Mouse (Mus musculus): Measurements from ENCODE around the gene Tnnt3. TPM values are rescaled to one million over a fixed set of nuclear protein-coding genes. Genes with fewer than 3 reads are reported as not detected.

Tnnt3 gene
- polyA plus RNA-seq, 1 experiment: 73.4 TPM

DNA sequence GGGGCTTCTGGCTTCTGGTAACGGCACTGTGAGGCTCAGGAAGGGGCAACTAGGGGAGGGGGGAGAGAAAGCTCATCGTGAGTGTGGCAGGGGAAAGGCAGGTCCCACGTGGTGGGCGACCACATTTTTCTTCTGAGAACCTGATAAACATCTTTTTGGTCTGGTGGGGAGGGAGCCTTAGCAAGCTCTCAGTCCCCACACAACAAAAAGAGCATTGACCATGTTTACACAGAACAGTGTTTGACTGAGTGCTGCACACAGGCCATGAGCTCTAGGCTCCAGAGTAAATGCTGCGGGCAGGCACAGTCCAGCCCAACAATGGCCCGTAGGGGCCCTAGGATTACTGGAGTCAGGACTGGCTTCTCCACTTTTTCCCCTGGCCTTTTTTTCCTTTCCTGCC is 40.1 kb downstream of the Tnnt3 start:
- Histone ChIP-seq H3K4me1 (ENCODE audit: control insufficient read depth, insufficient read depth, low read length) (peaks cover 2% of the 10 kb centered on the region; the same call in 1 of the 2 replicates), H3K4me3 (replicated peaks; ENCODE audit: control insufficient read depth, low read depth, low read length) (no peak overlapping the region), H3K27ac (ENCODE audit: control insufficient read depth, insufficient read depth, low read depth, low read length, poor library complexity) (no peak overlapping the region)
- no peak for TF ChIP-seq CTCF (IDR thresholded peaks at IDR 0.05; ENCODE audit: control insufficient read depth, insufficient read depth, low read length)
- TF ChIP-seq POLR2A (IDR thresholded peaks at IDR 0.05; ENCODE audit: borderline replicate concordance, control insufficient read depth, low read depth, low read length): no peak
- WGBS: 56% methylated on average over 6 of the region's 6 CpGs

DNA sequence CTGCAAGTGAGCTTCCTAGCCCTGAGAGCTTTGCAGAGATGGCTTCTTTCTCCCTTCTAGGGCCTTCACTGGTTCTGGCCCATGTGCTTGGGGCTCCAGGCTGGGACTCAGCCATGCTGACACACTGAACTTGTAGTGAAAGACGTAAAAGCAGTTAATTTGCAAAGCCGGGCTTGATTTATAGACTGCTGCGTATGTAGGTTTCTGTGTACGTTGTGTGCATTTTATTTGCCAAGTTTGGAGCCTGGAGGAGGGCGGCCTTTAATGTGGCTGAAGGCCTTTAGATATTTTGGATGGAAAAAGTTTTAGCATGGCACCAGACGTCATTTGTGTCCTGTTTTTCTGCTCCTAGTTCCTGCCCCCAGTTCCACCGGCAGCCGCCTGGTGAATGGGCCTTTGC is 41.2 kb downstream of the Tnnt3 start:
- WGBS: 81% methylated on average over 8 of the region's 8 CpGs
- Histone ChIP-seq H3K4me3 (replicated peaks; ENCODE audit: control insufficient read depth, low read depth, low read length) (no peak overlapping the region), H3K27ac (ENCODE audit: control insufficient read depth, insufficient read depth, low read depth, low read length, poor library complexity) (no peak overlapping the region), H3K4me1 (ENCODE audit: control insufficient read depth, insufficient read depth, low read length) (no peaks in the 10 kb centered on the region)
- TF ChIP-seq CTCF (IDR thresholded peaks at IDR 0.05; ENCODE audit: control insufficient read depth, insufficient read depth, low read length): no peak

DNA sequence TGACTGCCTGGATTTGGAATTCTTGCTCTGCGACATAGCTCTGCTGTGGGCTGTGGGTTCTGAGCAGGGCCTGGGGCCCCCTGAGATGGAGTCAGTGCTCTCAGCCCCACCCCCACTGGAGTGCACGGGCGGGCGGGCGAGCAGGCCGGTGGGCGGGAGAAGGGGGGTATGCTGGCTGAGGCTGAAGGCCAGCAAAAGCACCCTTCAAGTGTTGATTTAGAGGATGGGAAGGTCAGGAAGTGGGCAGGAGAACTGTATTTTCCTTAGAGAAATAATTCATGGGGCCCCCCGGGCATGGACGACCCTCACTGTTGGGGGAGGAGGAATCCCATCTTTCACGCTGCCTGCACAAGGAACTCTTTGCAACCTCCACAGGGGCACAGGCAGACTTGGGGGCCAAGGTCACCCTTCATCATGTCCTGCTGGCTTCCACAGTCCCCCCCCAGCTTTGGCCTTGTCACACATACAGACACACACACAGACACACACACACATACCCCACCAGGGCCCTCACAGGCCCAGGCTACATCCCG is 44.2 kb downstream of the Tnnt3 start:
- WGBS: 87% methylated on average over 11 of the region's 11 CpGs
- H3K4me1 ChIP-seq (ENCODE audit: control insufficient read depth, insufficient read depth, low read length): no peaks in the 10 kb centered on the region
- TF ChIP-seq POLR2A (IDR thresholded peaks at IDR 0.05; ENCODE audit: borderline replicate concordance, control insufficient read depth, low read depth, low read length) (no peak), CTCF (IDR thresholded peaks at IDR 0.05; ENCODE audit: control insufficient read depth, insufficient read depth, low read length) (no peak)
- no peak overlapping the region for H3K4me3 ChIP-seq (replicated peaks; ENCODE audit: control insufficient read depth, low read depth, low read length)
- no peak overlapping the region for H3K27ac ChIP-seq (ENCODE audit: control insufficient read depth, insufficient read depth, low read depth, low read length, poor library complexity)

GRCm38 (mm10) chr7:142545967-142546366 is 47.3 kb downstream of the Tnnt3 start:
- Histone ChIP-seq H3K4me1 (ENCODE audit: control insufficient read depth, insufficient read depth, low read length) (no peaks in the 10 kb centered on the region), H3K27ac (ENCODE audit: control insufficient read depth, insufficient read depth, low read depth, low read length, poor library complexity) (no peak overlapping the region), H3K4me3 (replicated peaks; ENCODE audit: control insufficient read depth, low read depth, low read length) (no peak overlapping the region)
- WGBS: 75% methylated on average over 7 of the region's 7 CpGs
- no peak for TF ChIP-seq POLR2A (IDR thresholded peaks at IDR 0.05; ENCODE audit: borderline replicate concordance, control insufficient read depth, low read depth, low read length)
- TF ChIP-seq CTCF (IDR thresholded peaks at IDR 0.05; ENCODE audit: control insufficient read depth, insufficient read depth, low read length): no peak

- 51% methylated on average over 2 of the region's 2 CpGs for WGBS
- no peaks in the 10 kb centered on the region for H3K4me1 ChIP-seq (ENCODE audit: control insufficient read depth, insufficient read depth, low read length)
- TF ChIP-seq POLR2A (IDR thresholded peaks at IDR 0.05; ENCODE audit: borderline replicate concordance, control insufficient read depth, low read depth, low read length) (no peak), CTCF (IDR thresholded peaks at IDR 0.05; ENCODE audit: control insufficient read depth, insufficient read depth, low read length) (no peak)
- H3K27ac ChIP-seq (ENCODE audit: control insufficient read depth, insufficient read depth, low read depth, low read length, poor library complexity): no peak overlapping the region
- H3K4me3 ChIP-seq (replicated peaks; ENCODE audit: control insufficient read depth, low read depth, low read length): no peak overlapping the region
Observed at GRCm38 (mm10) chr7:142547874-142548273, 49.2 kb downstream of the Tnnt3 start.

DNA sequence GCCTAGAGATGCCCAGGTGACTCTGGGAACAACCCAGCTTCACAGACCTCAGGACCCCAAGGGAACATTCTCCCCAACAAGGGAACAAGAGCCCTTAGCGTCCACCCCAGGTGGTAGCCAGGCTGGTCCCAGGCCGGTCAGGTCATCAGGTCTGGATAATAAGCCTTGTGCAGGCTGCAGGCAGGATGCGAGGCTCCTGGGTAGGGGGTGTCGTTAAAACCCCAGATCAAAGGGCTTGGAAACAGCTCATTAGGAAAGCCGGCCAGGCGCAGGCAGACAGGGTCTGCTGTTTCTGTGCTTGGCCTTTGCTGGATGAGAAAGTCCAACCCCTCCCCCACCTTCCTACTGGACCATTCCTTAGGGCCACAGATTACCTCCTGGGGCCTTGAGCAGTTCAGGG is 50.1 kb downstream of the Tnnt3 start:
- no peak overlapping the region for H3K27ac ChIP-seq (ENCODE audit: control insufficient read depth, insufficient read depth, low read depth, low read length, poor library complexity)
- TF ChIP-seq POLR2A (IDR thresholded peaks at IDR 0.05; ENCODE audit: borderline replicate concordance, control insufficient read depth, low read depth, low read length): no peak
- no peak for TF ChIP-seq CTCF (IDR thresholded peaks at IDR 0.05; ENCODE audit: control insufficient read depth, insufficient read depth, low read length)
- WGBS: 87% methylated on average over 6 of the region's 6 CpGs
- H3K4me3 ChIP-seq (replicated peaks; ENCODE audit: control insufficient read depth, low read depth, low read length): no peak overlapping the region
- H3K4me1 ChIP-seq (ENCODE audit: control insufficient read depth, insufficient read depth, low read length): no peaks in the 10 kb centered on the region

- Histone ChIP-seq H3K4me1 (ENCODE audit: control insufficient read depth, insufficient read depth, low read length) (no peaks in the 10 kb centered on the region), H3K27ac (ENCODE audit: control insufficient read depth, insufficient read depth, low read depth, low read length, poor library complexity) (no peak overlapping the region), H3K4me3 (replicated peaks; ENCODE audit: control insufficient read depth, low read depth, low read length) (no peak overlapping the region)
- no peak for TF ChIP-seq CTCF (IDR thresholded peaks at IDR 0.05; ENCODE audit: control insufficient read depth, insufficient read depth, low read length)
- no peak for TF ChIP-seq POLR2A (IDR thresholded peaks at IDR 0.05; ENCODE audit: borderline replicate concordance, control insufficient read depth, low read depth, low read length)
- 72% methylated on average over 10 of the region's 10 CpGs for WGBS
Observed at GRCm38 (mm10) chr7:142549941-142550763, 51.5 kb downstream of the Tnnt3 start.

GRCm38 (mm10) chr7:142550935-142551373 is 52.3 kb downstream of the Tnnt3 start:
- TF ChIP-seq POLR2A (IDR thresholded peaks at IDR 0.05; ENCODE audit: borderline replicate concordance, control insufficient read depth, low read depth, low read length): no peak
- 81% methylated on average over 14 of the region's 14 CpGs for WGBS
- no peak overlapping the region for H3K27ac ChIP-seq (ENCODE audit: control insufficient read depth, insufficient read depth, low read depth, low read length, poor library complexity)
- H3K4me3 ChIP-seq (replicated peaks; ENCODE audit: control insufficient read depth, low read depth, low read length): no peak overlapping the region
- no peaks in the 10 kb centered on the region for H3K4me1 ChIP-seq (ENCODE audit: control insufficient read depth, insufficient read depth, low read length)
